Mouse (Mus musculus) retina, postnatal 7 days (tissue): ENCODE measurements around the gene Asb7.

Experiments
- DNase-seq: peaks from one replicate; pipeline ENCODE4 v3.0.0-alpha.2; 2012; ENCODE audit warnings: low read depth, low spot score

The Asb7 gene

GRCm38 (mm10) chr7:66655471-66655870 is 33.9 kb downstream of the Asb7 start:
- no peak for DNase-seq

DNA sequence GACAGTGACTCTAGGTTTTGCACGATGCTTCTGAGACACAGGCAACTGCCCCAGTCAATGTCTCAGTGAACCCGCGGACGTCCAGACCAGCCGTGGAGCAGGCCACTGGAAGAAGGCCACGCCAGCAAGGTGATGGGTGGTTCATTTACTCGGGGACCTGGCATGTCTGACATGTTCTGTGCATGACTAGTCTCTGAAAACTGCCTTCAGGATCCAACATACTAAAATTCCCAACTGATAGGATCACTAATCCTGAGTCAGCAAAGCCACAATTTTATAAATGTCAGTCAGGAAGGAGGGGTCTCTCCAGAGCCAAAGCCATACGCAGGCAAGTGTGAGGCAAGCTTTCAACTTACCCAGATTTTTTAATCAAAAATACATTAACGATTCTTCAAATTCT is 35.8 kb downstream of the Asb7 start:
- DNase-seq, result no peak

DNA sequence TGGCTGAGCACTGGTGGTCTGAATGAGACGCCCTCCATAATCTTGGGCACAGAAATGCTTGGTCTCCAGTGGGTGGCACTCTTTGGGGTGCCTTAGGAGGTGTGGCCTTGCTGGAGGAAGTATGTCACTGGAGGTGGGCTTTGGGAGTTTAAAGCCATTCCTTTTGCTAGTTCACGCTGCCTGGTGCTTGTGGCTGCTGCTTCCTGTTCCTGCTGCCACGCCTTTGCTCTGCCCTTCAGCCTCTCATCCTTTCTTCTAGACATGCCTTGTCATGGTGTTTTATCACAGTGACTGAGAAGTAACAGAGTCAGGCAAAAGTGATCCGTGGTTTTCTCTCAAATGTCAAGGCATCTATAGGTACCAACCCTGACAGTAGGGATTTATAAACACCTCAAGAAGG is 37.2 kb downstream of the Asb7 start:
- no peak for DNase-seq

DNA sequence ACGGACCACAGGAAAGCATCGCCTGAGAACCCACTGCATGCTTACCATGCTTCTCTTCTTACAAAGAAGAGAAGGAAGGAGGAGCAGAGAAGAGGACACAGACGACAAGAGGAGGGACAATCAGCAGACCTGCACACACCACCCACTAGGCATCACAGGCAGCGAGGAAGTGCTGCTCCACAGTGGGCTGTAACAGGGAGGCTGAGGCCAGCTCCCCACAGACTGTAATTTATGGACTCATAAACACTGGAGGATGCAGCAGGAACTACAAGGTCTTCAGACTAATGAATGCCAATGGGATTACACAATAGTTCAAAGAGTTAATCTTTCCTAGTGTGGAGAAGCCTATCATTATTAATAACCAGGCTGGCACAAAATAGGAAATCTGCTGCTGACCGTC is 38.5 kb downstream of the Asb7 start:
- DNase-seq, result no peak

DNA sequence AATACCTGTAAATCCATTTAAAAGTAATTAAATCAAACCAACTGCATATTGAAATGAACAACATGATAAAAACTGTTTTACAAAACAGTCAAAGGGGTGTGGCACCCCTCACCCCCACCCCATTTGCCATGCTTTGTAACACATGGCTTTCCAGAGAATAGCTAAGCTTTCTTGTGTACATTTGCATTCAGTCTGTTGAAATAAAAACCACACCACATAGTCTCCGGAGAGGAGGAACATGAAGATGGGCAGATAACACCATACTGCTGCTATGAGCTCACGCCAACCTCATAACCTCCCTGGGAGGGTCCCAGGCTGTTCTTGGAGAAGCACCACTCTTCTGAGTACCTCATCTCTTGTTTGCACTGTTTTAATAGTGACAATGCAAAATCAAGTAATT is 40.2 kb downstream of the Asb7 start:
- no peak for DNase-seq

DNA sequence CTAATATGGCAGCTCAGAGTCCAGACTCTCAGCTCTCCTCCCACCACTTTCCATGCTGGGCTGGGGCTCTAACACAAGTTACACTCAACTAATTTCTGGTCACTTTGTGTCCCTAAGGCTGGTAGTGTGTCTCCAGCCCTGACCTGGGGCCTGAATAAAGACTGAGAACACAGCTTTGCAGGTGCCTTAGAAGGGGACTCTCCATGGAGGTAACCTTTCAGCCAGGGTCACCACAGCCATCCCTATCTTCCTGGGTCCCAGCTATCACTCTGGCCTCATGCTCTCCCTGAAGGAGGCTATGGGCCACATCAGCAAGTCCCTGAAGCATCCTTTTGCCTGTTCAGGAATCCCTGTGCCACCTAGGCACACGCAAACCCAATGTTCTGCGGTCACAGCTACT is 43.7 kb downstream of the Asb7 start:
- no peak for DNase-seq

DNA sequence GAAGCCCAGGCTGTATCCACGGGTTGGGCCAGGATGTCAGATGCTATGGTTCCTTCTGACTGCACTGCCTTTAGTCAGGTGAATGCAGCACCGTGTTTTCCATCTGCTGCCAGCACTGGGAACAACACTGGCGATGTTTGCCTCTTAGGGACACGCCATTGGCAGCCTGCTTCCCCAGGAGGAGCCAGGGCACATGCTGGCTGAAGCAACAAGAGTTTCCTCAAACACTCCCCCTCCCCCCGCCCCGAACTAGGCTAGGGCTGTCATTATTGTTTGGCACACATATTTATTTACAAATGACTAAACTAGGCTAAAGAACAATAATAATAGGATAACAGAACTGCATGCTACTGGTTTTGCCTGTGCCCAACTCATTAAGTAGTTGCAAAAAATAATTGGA is 56.0 kb downstream of the Asb7 start:
- DNase-seq, result no peak

GRCm38 (mm10) chr7:66630154-66630800 is 59.1 kb downstream of the Asb7 start:
- peak; percentile 13 for DNase-seq

DNA sequence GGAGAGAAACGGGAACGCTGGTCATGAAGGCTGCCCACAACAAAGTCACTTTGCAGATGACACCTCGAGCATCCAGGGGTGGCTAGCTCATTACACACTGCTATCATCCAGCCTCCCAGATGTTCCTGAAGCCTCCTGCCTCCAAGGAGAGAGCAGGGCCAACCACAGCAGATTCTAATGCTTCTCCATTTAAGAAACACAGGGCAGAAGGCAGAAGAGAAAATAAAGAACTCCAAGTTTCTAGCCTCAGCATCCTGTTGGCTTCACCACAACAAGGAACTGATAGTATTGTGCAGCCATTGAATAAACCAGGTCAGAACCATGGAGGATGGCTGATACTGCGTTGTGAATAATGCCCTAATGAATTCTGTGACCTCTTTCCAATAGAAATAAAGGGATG is 60.0 kb downstream of the Asb7 start:
- no peak for DNase-seq

- no peak for DNase-seq
Measured at GRCm38 (mm10) chr7:66623436-66623835, 66.0 kb downstream of the Asb7 start.

DNA sequence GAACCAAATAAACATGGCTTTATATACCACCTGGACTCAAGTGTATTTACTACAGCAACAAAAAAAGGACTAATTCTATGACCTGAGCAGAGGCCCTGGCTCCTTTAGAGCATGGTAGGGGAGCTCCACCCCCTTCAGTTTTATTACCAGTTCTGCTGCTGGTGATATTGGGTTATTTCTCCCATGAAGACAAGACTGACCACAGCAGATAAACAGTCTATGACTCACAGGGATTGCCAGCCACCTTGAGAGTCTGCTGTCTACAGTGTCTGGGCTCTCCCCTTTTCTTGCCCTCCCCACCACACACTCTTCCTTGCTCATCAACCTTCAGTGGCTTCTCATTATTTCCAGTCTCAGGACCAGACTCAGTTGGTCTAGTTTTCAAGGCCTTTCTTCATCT is 87.5 kb downstream of the Asb7 start:
- no peak for DNase-seq

DNA sequence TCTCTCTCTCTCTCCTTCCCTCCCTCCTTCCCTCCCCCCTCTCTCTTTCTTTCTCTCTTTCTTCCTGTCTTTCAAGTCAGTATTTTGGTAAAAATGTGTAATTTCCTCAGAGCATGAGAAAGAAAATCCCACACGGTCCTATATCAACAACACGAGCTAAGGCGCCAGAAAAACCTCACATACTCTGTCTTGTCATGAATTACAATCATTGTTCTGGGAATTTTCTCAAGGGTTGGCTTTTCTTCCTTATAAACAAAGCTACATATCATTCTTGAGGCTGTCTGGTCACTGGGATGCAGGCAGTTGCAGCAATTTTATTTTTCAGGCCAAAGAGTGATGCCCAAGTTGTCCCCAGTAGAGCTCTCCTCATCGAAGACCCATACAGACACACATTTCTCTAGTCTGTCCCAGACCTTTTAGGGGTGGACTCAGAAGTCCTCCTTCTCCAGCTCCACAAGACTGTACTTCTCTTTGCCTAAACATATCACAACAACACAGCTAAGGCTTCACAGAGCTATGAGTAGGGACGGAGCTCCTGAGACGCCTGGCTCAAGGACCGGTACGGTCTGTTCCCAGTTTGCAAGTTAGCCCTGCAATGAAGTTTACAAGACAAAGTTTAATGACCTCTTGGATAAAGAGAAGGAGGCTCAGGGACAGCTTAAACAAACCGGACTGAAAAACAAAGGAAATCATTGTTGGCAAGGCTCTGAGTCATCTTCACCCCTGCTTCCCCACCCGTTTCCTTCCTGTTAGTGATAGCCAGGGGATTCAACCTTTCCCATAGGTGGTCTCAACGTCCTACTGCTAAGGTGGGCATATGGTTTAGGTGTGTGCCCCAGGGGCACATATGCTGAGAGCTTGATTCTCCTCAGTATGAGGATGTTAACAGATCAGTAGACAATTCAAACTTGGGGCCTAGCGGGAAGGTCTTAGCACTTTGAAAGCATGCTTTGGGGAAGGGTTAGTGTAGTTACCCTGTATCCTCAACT is 88.5 kb downstream of the Asb7 start:
- DNase-seq, result no peak

DNA sequence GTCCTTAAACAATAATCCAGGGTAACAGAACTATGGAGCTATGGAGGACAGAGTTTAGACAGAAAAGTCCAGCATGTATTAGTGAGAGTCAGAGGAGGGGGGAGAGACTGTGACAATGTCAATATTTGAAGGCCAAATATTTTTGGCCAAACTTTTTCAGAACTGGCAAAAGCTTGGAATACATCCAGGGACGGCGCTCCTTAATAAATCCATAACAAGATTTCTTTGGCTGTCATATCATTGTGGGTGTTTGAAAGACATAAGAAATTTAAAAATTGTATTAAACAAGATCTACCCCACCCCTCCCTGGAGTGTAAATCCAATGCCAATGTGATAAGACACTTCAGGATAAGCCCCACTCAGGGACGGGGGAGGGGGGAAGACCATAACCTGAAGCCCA is 89.3 kb downstream of the Asb7 start:
- DNase-seq, result no peak

DNA sequence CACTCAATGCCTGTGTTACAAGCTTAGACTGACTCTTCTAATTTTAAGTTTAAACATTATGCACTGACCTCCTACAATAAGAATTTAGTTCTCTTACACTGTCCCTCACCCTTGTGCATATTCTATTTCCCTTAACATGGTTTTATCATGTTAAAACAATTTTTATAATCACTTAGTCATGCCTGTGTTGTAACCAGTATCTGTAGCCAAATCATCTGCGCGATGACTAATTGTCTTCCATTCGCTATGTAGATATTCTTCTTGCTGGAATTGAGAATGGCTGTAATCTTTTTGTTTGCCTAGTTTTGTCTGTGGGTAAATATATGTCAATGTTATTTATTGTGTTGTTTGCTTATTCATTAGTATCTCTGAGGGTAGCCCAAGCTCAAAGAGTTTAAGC is 91.5 kb downstream of the Asb7 start:
- no peak for DNase-seq
